Mouse (Mus musculus) ES-E14 (cell line): ENCODE results near the gene Sh3d19. TPM values are rescaled to one million over a fixed set of nuclear protein-coding genes. Genes with fewer than 3 reads are reported as not detected.
A peak's percentile ranks its signal among the peaks of the same experiment; 100 is the strongest.

Source experiments
- DNase-seq: peaks from one replicate; pipeline ENCODE4 v3.0.0-alpha.2; 2013; ENCODE audit warnings: low read depth, low spot score
- H3K27ac ChIP-seq: 2 replicates; pipeline ENCODE4 v1.5.1; 2012; ENCODE audit warnings: low read depth, mild to moderate bottlenecking, low read length, moderate library complexity, mixed read lengths; ENCODE audit not compliant: poor library complexity, insufficient read depth, severe bottlenecking
- H3K36me3 ChIP-seq: 2 replicates; pipeline ENCODE4 v1.6.1; 2012; ENCODE audit warnings: mild to moderate bottlenecking, low read length, moderate library complexity, mixed read lengths; ENCODE audit not compliant: control insufficient read depth, poor library complexity, insufficient read depth, severe bottlenecking
- H3K4me1 ChIP-seq, 2 experiments: fragments of 150-350 bp in 1 of 2; sonication (generic) in 1 of 2; 2 replicates each; pipeline ENCODE4 v1.6.1; 2012; ENCODE audit warnings: low read length in 2 of 2, mild to moderate bottlenecking in 1 of 2, mixed read lengths in 1 of 2; ENCODE audit not compliant: control insufficient read depth in 2 of 2, insufficient read depth in 2 of 2, poor library complexity in 1 of 2
- H3K4me3 ChIP-seq, 2 experiments: fragments of 150-350 bp in 1 of 2; sonication (generic) in 1 of 2; 2 replicates each; pipeline ENCODE4 v1.5.1; 2012; ENCODE audit warnings: low read length in 2 of 2, low read depth in 1 of 2, mild to moderate bottlenecking in 1 of 2, mixed read lengths in 1 of 2; ENCODE audit not compliant: insufficient read depth in 1 of 2, poor library complexity in 1 of 2, severe bottlenecking in 1 of 2
- H3K9ac ChIP-seq: 2 replicates; pipeline ENCODE4 v1.6.1; 2012; ENCODE audit warnings: low read depth, mild to moderate bottlenecking, low read length, mixed read lengths; ENCODE audit not compliant: poor library complexity, insufficient read depth, severe bottlenecking
- H3K9me3 ChIP-seq: fragments of 150-350 bp; sonication (generic); 2 replicates; pipeline ENCODE4 v1.6.1; 2012; ENCODE audit warnings: low read depth, mild to moderate bottlenecking, low read length; ENCODE audit not compliant: control insufficient read depth, insufficient read depth
- CHD2 ChIP-seq: IDR thresholded peaks from 2 replicates; pipeline ENCODE4 v1.6.1; 2014; ENCODE audit warnings: mild to moderate bottlenecking, low read depth, low read length, inconsistent platforms
- HCFC1 ChIP-seq: IDR thresholded peaks from 2 replicates; pipeline ENCODE4 v1.6.1; 2012; ENCODE audit warnings: low read length, inconsistent platforms, borderline replicate concordance; ENCODE audit not compliant: insufficient read depth
- MAFK ChIP-seq: IDR thresholded peaks from 2 replicates; pipeline ENCODE4 v1.6.1; 2014; ENCODE audit warnings: mild to moderate bottlenecking, low read depth, low read length, inconsistent platforms; ENCODE audit not compliant: insufficient read depth
- ZC3H11A ChIP-seq: IDR thresholded peaks from 2 replicates; pipeline ENCODE4 v1.6.1; 2012; ENCODE audit warnings: low read depth, mild to moderate bottlenecking, inconsistent platforms, low read length, borderline replicate concordance
- ZNF384 ChIP-seq: IDR thresholded peaks from 2 replicates; pipeline ENCODE4 v1.6.1; 2012; ENCODE audit warnings: low read depth, low read length, inconsistent platforms
- in situ Hi-C, 2 experiments: fragments of 600-800 bp; cut with MboI; formaldehyde crosslinking; loops; one replicate each; pipeline ENCODE4 v1.15.1; 2025; ENCODE audit warnings: low sequenced_read_pairs in 2 of 2, inconsistent platforms in 1 of 2; ENCODE audit not compliant: unreplicated experiment in 2 of 2
- total RNA-seq: library from RNA; depleted of rRNA; stranded (reverse); fragments of 300-350 nt; gene quantifications from 2 replicates; pipeline ENCODE4 v1.2.3, GENCODE M21; 2012

Sh3d19 gene
- total RNA-seq, 1 experiment, result 13.2 TPM

- TF ChIP-seq MAFK, result no peak
- no peak for TF ChIP-seq ZC3H11A
- TF ChIP-seq CHD2, result no peak
- TF ChIP-seq ZNF384, result no peak
- no peak for TF ChIP-seq HCFC1
- no peaks in the 10 kb centered on the region for H3K36me3 ChIP-seq
- no peak overlapping the region for H3K27ac ChIP-seq
- no peak overlapping the region for H3K4me3 ChIP-seq
- no peaks in the 10 kb centered on the region for H3K4me1 ChIP-seq
- in situ Hi-C loops, result no loop called here
- DNase-seq, result no peak
- no peak overlapping the region for H3K9ac ChIP-seq
- H3K9me3 ChIP-seq, result no peaks in the 10 kb centered on the region
Measured at GRCm38 (mm10) chr3:86038648-86039047, 67.7 kb downstream of the Sh3d19 start.

- in situ Hi-C loops, result no loop called here
- no peak for DNase-seq
- Histone ChIP-seq H3K27ac (no peak overlapping the region), H3K9me3 (no peaks in the 10 kb centered on the region), H3K36me3 (no peaks in the 10 kb centered on the region), H3K4me3 (no peak overlapping the region), H3K9ac (no peak overlapping the region), H3K4me1 (no peaks in the 10 kb centered on the region)
- TF ChIP-seq CHD2 (no peak), HCFC1 (no peak), ZNF384 (no peak), ZC3H11A (no peak), MAFK (no peak)
Measured at GRCm38 (mm10) chr3:86040286-86041201, 69.6 kb downstream of the Sh3d19 start.

GRCm38 (mm10) chr3:86047686-86048408, 76.9 kb downstream of the Sh3d19 start:
- TF ChIP-seq HCFC1, result no peak
- TF ChIP-seq ZNF384, result no peak
- TF ChIP-seq ZC3H11A, result no peak
- TF ChIP-seq CHD2, result no peak
- no peak for TF ChIP-seq MAFK
- Histone ChIP-seq H3K4me1 (no peaks in the 10 kb centered on the region; a peak in 1 of 4 replicates), H3K9ac (no peak overlapping the region), H3K27ac (no peak overlapping the region), H3K9me3 (no peaks in the 10 kb centered on the region), H3K36me3 (0 out of 2 replicates have a peak, but pooled peaks cover 4% of the 10 kb centered on the region), H3K4me3 (no peak overlapping the region)
- DNase-seq, result peak; percentile 27
- in situ Hi-C loops, result no loop called here

- in situ Hi-C loops, result no loop called here
- TF ChIP-seq ZNF384 (no peak), CHD2 (no peak)
Measured at GRCm38 (mm10) chr3:86049041-86049440, 78.1 kb downstream of the Sh3d19 start.

More at GRCm38 (mm10) chr3:86049041-86049440, 78.1 kb downstream of the Sh3d19 start:
- no peak overlapping the region for H3K27ac ChIP-seq
- 0 out of 2 replicates have a peak, but pooled peaks cover 4% of the 10 kb centered on the region for H3K36me3 ChIP-seq
- H3K9me3 ChIP-seq, result no peaks in the 10 kb centered on the region
- H3K4me1 ChIP-seq, result no peaks in the 10 kb centered on the region; a peak in 1 of 4 replicates
- H3K9ac ChIP-seq, result no peak overlapping the region
- peak; percentile 47 for DNase-seq
- H3K4me3 ChIP-seq, result no peak overlapping the region
